Mouse (Mus musculus): Measurements from ENCODE around the gene Casr. TPM values are rescaled to one million over a fixed set of nuclear protein-coding genes. Genes with fewer than 3 reads are reported as not detected.

Casr gene
- under 1 TPM in 1 of 2 experiments, not detected in 1; 0.36 TPM for polyA plus RNA-seq (2017; shearing (Covaris generic))

DNA sequence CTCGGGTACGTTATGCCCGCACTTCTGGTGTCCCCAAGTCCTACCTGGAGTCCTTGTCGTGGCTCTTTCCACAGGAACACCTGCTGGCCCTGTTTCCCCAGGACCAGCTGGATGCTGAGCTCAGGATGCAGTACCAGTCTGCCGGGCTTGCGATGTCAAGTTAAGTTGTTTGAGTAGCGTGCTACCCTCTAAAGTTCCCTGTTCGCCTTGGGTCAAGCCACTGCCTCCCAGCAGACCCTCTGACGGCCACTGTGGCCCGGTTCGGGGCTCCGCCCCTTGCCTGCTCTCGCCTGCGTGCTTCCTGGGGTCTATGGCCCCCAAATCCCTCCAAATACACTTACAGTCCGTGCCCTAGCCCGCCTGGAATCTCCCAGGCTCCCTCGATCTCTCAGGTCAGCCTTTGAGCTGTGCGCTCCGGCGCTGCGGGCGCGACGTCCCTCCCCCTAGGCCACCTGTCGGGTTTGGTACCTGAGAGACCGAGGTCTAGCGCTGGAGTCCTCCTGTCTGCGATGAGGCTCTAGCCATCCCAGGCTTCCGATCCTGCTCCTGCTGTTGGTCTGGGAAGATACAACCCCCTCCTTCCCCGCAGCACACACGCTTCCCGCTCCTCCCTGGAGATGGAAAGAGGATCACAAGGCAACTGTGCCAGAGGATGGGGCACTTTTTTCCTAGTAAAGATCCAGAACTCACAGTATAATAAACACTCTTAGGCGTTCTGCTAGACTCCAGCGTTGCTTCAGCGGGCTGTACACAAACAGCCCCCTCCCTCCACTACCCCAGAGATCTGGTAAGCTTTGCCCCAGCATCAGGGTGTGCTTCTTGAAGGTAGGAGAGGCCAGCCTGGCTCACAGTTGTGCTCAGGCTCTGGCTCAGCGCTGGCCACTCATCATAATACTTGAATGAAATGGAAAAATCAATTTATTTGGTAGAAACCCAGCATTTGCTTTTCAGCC, at the start of gene Casr:
Gene Casr, minus strand, starts transcription at position 756 of the 953 bp plus-strand sequence.

DNA sequence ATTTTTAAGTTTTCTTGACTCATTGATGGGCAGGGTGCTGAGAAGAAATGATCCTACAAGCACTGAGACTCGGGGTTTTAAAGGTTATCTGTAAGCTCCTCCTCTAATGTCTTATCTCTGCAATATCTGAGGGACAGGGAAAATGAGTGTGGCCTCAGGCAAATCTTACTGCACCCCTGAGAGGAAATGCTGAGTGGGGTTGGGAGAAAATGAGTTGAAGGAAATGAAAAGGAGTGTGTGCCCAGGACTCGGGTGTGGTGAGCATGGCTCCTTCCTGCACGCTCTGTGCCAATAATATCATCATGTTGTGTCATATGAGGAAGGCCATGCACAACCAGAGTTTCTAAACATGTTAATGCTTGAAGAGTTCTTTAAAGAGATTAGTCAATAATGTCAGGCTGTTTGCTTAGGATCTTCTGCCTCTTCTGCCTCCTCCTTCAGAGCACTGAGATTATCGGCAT, 106.6 kb downstream of the Casr start, which contains the start of gene Stfa3:
Gene Stfa3, minus strand, starts transcription at position 51 of the 461 bp plus-strand sequence.

Other genes starting within 250 kb of the Casr start
- not detected for gene BC117090, start 227.8 kb downstream of the Casr start, polyA plus RNA-seq (2017; shearing (Covaris generic))
- not detected for gene BC100530, start 194.4 kb downstream of the Casr start, polyA plus RNA-seq (2017; shearing (Covaris generic))
- gene Stfa2, start 153.7 kb downstream of the Casr start, polyA plus RNA-seq (2017; shearing (Covaris generic)), result not detected
- not detected for gene Stfa3, start 106.7 kb downstream of the Casr start, polyA plus RNA-seq (2017; shearing (Covaris generic))
- 10 to 100 TPM; 22.1 to 29.9 TPM for gene Cd86, start 103.9 kb upstream of the Casr start, polyA plus RNA-seq (2017; shearing (Covaris generic))
- gene Ildr1, start 131.8 kb upstream of the Casr start, polyA plus RNA-seq (2017; shearing (Covaris generic)), result 10 to 100 TPM in 1 of 2 experiments, 1 to 10 TPM in 1; 8.3 to 13.6 TPM
- gene Slc15a2, start 222.8 kb upstream of the Casr start, polyA plus RNA-seq (2017; shearing (Covaris generic)), result 10 to 100 TPM in 1 of 2 experiments, 1 to 10 TPM in 1; 6.1 to 12.6 TPM

Measured in activated CD4-positive, CD25-positive, alpha-beta regulatory T cell (primary cell).